Comparison of ENCODE assay signal across 27 mouse cellular contexts in the genomic region with DNA sequence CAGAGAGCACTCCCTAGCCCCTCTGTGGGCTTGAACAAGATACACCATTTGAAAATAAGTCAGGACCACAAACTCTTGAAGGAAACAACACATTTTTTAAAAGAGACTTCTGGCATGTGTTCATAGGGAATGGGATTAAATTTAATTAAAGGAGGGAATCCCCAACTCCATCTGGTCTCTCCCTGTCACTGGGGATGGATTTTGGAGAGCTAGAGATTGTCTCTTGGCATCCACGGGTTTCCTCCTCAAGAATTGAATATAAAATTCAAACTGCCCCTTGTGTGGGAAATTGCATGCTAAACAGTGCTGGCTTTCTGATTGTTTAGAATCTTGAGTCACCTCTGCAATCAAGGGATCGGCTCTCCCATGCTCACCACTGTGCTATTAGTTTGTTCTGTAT.
"Had no signal": no experiment of that assay in that cellular context is flagged by ENCODE, and none has a peak within 500 bp of the region (broad histone marks: within the 10 kb centered on the region; RNA-seq: fewer than 3 reads in every experiment).

No protein-coding gene starts in this region.

- H3K4me1 ChIP-seq: intestine, embryonic 15.5 days had no signal

- H3K4me2 ChIP-seq: heart, embryonic 12.5 days; hindbrain, embryonic 12.5 days; hindbrain, embryonic 14.5 days; intestine, embryonic 15.5 days; limb, embryonic 12.5 days; liver, embryonic 11.5 days; liver, embryonic 13.5 days; liver, embryonic 15.5 days had no signal

- DNase-seq: gastrocnemius, adult 2 months; gastrocnemius, postnatal 10 days; gastrocnemius, postnatal 25 days; heart, adult 18-20 months; heart, postnatal 10 days; heart, postnatal 4 days; kidney, adult 18-20 months; kidney, adult 8-10 months; kidney, postnatal 25 days; kidney, postnatal 4 days; liver; liver, embryonic 13.5 days had no signal

- ATAC-seq: hindbrain, embryonic 16.5 days; inflammation-experienced regulatory T-cells, adult 6 months; intestine, embryonic 15.5 days; intestine, postnatal 0 days had no signal

- H3K36me3 ChIP-seq: heart, embryonic 10.5 days; heart, embryonic 12.5 days; hindbrain, embryonic 10.5 days; hindbrain, embryonic 12.5 days; intestine, embryonic 15.5 days; limb, embryonic 10.5 days; limb, embryonic 12.5 days; liver, embryonic 13.5 days; liver, embryonic 15.5 days had no signal

- H3K9ac ChIP-seq: heart, embryonic 12.5 days; hindbrain, embryonic 12.5 days; hindbrain, embryonic 14.5 days; intestine, embryonic 15.5 days; limb, embryonic 12.5 days; liver, embryonic 13.5 days; liver, embryonic 15.5 days had no signal

- H3K4me3 ChIP-seq: gastrocnemius, adult 2 months; heart, embryonic 10.5 days; heart, embryonic 12.5 days; hindbrain, embryonic 10.5 days; hindbrain, embryonic 12.5 days; intestine, embryonic 15.5 days; layer of hippocampus, adult 2 months; left cerebral cortex, adult 2 months; limb, embryonic 10.5 days; limb, embryonic 12.5 days; liver, embryonic 13.5 days; liver, embryonic 15.5 days had no signal

- H3K27me3 ChIP-seq: heart, embryonic 12.5 days; hindbrain, embryonic 12.5 days; intestine, embryonic 15.5 days; limb, embryonic 12.5 days; liver, embryonic 13.5 days; liver, embryonic 15.5 days had no signal

- H3K9me3 ChIP-seq: heart, embryonic 10.5 days; heart, embryonic 12.5 days; hindbrain, embryonic 10.5 days; hindbrain, embryonic 12.5 days; intestine, embryonic 15.5 days; limb, embryonic 10.5 days; limb, embryonic 12.5 days; liver, embryonic 13.5 days; liver, embryonic 15.5 days had no signal

- H3K27ac ChIP-seq: gastrocnemius, adult 2 months; heart, embryonic 10.5 days; hindbrain, embryonic 10.5 days; hindbrain, embryonic 12.5 days; hindbrain, embryonic 14.5 days; intestine, embryonic 15.5 days; layer of hippocampus, adult 2 months; left cerebral cortex, adult 2 months; limb, embryonic 10.5 days; limb, embryonic 12.5 days; liver, embryonic 15.5 days had no signal
